Mouse (Mus musculus) lung, postnatal 10 days (tissue): ENCODE data around the gene F11r.
A peak's percentile ranks its signal among the peaks of the same experiment; 100 is the strongest.

Experiments used
- DNase-seq: peaks from one replicate; pipeline ENCODE4 v3.0.0; 2021

F11r gene

GRCm38 (mm10) chr1:171437264-171438013, at the start of gene F11r:
Gene F11r (plus strand): TSS chr1:171437535.
- DNase-seq, result peak; percentile 94

GRCm38 (mm10) chr1:171388376-171389102, 48.8 kb upstream of the F11r start, which contains the start of gene Arhgap30:
Gene Arhgap30 (plus strand): TSS chr1:171388954.
- peak; percentile 68 for DNase-seq

- peak; percentile 43 for DNase-seq
Observed at GRCm38 (mm10) chr1:171390101-171390500, 47.2 kb upstream of the F11r start.

- DNase-seq, result no peak
Observed at GRCm38 (mm10) chr1:171401821-171402220, 35.5 kb upstream of the F11r start.

GRCm38 (mm10) chr1:171402991-171403390, 34.3 kb upstream of the F11r start:
- no peak for DNase-seq

- DNase-seq, result no peak
Observed at GRCm38 (mm10) chr1:171407263-171407662, 30.1 kb upstream of the F11r start.

GRCm38 (mm10) chr1:171410231-171410630, 27.1 kb upstream of the F11r start:
- DNase-seq, result no peak

GRCm38 (mm10) chr1:171410947-171411484, 26.3 kb upstream of the F11r start, which contains the start of gene Usf1:
Gene Usf1 (plus strand): TSS chr1:171411313.
- DNase-seq, result peak; percentile 97

GRCm38 (mm10) chr1:171411492-171411941, 25.8 kb upstream of the F11r start:
- DNase-seq, result no peak

GRCm38 (mm10) chr1:171412001-171412441, 25.3 kb upstream of the F11r start:
- DNase-seq, result peak; percentile 51

- peak; percentile 43 for DNase-seq
Observed at GRCm38 (mm10) chr1:171412446-171412845, 24.9 kb upstream of the F11r start.

- DNase-seq, result no peak
Observed at GRCm38 (mm10) chr1:171413608-171414007, 23.7 kb upstream of the F11r start.

GRCm38 (mm10) chr1:171418660-171419059, 18.7 kb upstream of the F11r start, which contains the start of gene Tstd1:
Gene Tstd1 (plus strand): TSS chr1:171418872.
- no peak for DNase-seq

GRCm38 (mm10) chr1:171419291-171419882, 17.9 kb upstream of the F11r start:
- no peak for DNase-seq

- no peak for DNase-seq
Observed at GRCm38 (mm10) chr1:171419905-171420304, 17.4 kb upstream of the F11r start.

- DNase-seq, result peak; percentile 30
Observed at GRCm38 (mm10) chr1:171422504-171423095, 14.7 kb upstream of the F11r start.

- no peak for DNase-seq
Observed at GRCm38 (mm10) chr1:171424638-171425037, 12.7 kb upstream of the F11r start.

GRCm38 (mm10) chr1:171425126-171425525, 12.2 kb upstream of the F11r start:
- peak; percentile 46 for DNase-seq

- no peak for DNase-seq
Observed at GRCm38 (mm10) chr1:171432158-171432557, 5.2 kb upstream of the F11r start.

GRCm38 (mm10) chr1:171435288-171435814, 2.0 kb upstream of the F11r start:
- DNase-seq, result no peak

- DNase-seq, result no peak
Observed at GRCm38 (mm10) chr1:171435974-171436373, 1.4 kb upstream of the F11r start.

- peak; percentile 37 for DNase-seq
Observed at GRCm38 (mm10) chr1:171438014-171438670, 807 bp downstream of the F11r start.
